Mouse (Mus musculus) forebrain, embryonic 11.5 days (tissue): ENCODE results near the gene Fam228b. TPM values are rescaled to one million over a fixed set of nuclear protein-coding genes. Genes with fewer than 3 reads are reported as not detected.
"Not testable (repeated sequence)": the region's sequence is repeated elsewhere in the genome, so short reads cannot be mapped to it uniquely, and the experiment has no call there.

Experiments used
- ATAC-seq: fragments of 200-750 bp; cut with Nextera tagmentation; replicated peaks from 2 replicates; pipeline ENCODE4 v1.8.0; 2017; ENCODE audit warnings: moderate TSS enrichment; ENCODE audit not compliant: low FRiP score
- DNase-seq: peaks from one replicate; pipeline ENCODE4 v3.0.0-alpha.2; 2017; ENCODE audit warnings: low spot score
- H3K27ac ChIP-seq: fragments of 300-500 bp; sonication (generic); 2 replicates; pipeline ENCODE4 v1.5.1; 2014; ENCODE audit warnings: low read depth, low read length
- H3K27me3 ChIP-seq: fragments of 300-500 bp; sonication (generic); 2 replicates; pipeline ENCODE4 v1.6.1; 2014; ENCODE audit warnings: mild to moderate bottlenecking, low read length, mixed read lengths; ENCODE audit not compliant: control insufficient read depth, insufficient read depth
- H3K36me3 ChIP-seq: fragments of 300-500 bp; sonication (generic); 2 replicates; pipeline ENCODE4 v1.6.1; 2014; ENCODE audit warnings: mild to moderate bottlenecking, low read length, moderate library complexity, mixed read lengths; ENCODE audit not compliant: control insufficient read depth, insufficient read depth
- H3K4me1 ChIP-seq: fragments of 300-500 bp; sonication (generic); replicated peaks from 2 replicates; pipeline ENCODE4 v1.6.1; 2014; ENCODE audit warnings: low read length, mixed read lengths; ENCODE audit not compliant: control insufficient read depth, insufficient read depth
- H3K4me2 ChIP-seq: fragments of 300-500 bp; sonication (generic); 2 replicates; pipeline ENCODE4 v1.6.1; 2014; ENCODE audit warnings: low read depth, mild to moderate bottlenecking, low read length, moderate library complexity, mixed read lengths; ENCODE audit not compliant: severe bottlenecking
- H3K4me3 ChIP-seq: fragments of 300-500 bp; sonication (generic); 2 replicates; pipeline ENCODE4 v1.5.1; 2014; ENCODE audit warnings: low read depth, low read length
- H3K9ac ChIP-seq: fragments of 300-500 bp; sonication (generic); 2 replicates; pipeline ENCODE4 v1.6.1; 2014; ENCODE audit warnings: low read length
- H3K9me3 ChIP-seq: fragments of 300-500 bp; sonication (generic); 2 replicates; pipeline ENCODE4 v1.6.1; 2016; ENCODE audit warnings: low read length, mixed read lengths; ENCODE audit not compliant: control insufficient read depth
- WGBS: fragments of 180-500 bp; shearing (Covaris S2); extraction: QIAGEN DNeasy Blood & Tissue Kit; methylation state at CpG from one replicate; pipeline ENCODE4 v1.1.7; 2014; 5-methylcytosine and 5-hydroxymethylcytosine counted together
- polyA plus RNA-seq: library from polyadenylated mRNA; unstranded; fragments of >200 nt; fragmentation: Nextera tagmentation; extraction: Ambion mirVana; gene quantifications from 2 replicates; pipeline ENCODE4 v1.2.1, GENCODE M21; 2014

The Fam228b gene
- polyA plus RNA-seq, 1 experiment from 2014 or later = 4.2 TPM

GRCm38 (mm10) chr12:4708296-4708695 lies 60.8 kb downstream of the Fam228b start:
- H3K4me2 ChIP-seq = no peak overlapping the region
- ATAC-seq (no peak), DNase-seq (no peak)
- no peaks in the 10 kb centered on the region for H3K9me3 ChIP-seq
- H3K27me3 ChIP-seq = no peaks in the 10 kb centered on the region
- H3K4me3 ChIP-seq = no peak overlapping the region
- H3K36me3 ChIP-seq = no peaks in the 10 kb centered on the region
- no peaks in the 10 kb centered on the region for H3K4me1 ChIP-seq
- 83% methylated on average over 4 of the region's 4 CpGs for WGBS
- H3K9ac ChIP-seq = no peak overlapping the region
- H3K27ac ChIP-seq = no peak overlapping the region

GRCm38 (mm10) chr12:4707488-4708017 lies 61.5 kb downstream of the Fam228b start:
- Histone ChIP-seq H3K36me3 (no peaks in the 10 kb centered on the region), H3K4me2 (no peak overlapping the region), H3K9ac (no peak overlapping the region), H3K27me3 (no peaks in the 10 kb centered on the region), H3K27ac (no peak overlapping the region), H3K4me1 (no peaks in the 10 kb centered on the region), H3K9me3 (no peaks in the 10 kb centered on the region), H3K4me3 (no peak overlapping the region)
- ATAC-seq = no peak
- DNase-seq = no peak
- 88% methylated on average over 14 of the region's 14 CpGs for WGBS

GRCm38 (mm10) chr12:4706901-4707300 lies 62.2 kb downstream of the Fam228b start:
- Histone ChIP-seq H3K4me2 (no peak overlapping the region), H3K4me3 (no peak overlapping the region), H3K36me3 (no peaks in the 10 kb centered on the region), H3K27me3 (no peaks in the 10 kb centered on the region), H3K4me1 (no peaks in the 10 kb centered on the region), H3K27ac (no peak overlapping the region), H3K9ac (no peak overlapping the region), H3K9me3 (no peaks in the 10 kb centered on the region)
- DNase-seq (no peak), ATAC-seq (no peak)
- 88% methylated on average over 10 of the region's 10 CpGs for WGBS

GRCm38 (mm10) chr12:4706175-4706574 lies 62.9 kb downstream of the Fam228b start:
- Histone ChIP-seq H3K4me1 (no peaks in the 10 kb centered on the region), H3K27me3 (no peaks in the 10 kb centered on the region), H3K4me3 (no peak overlapping the region), H3K27ac (no peak overlapping the region), H3K9me3 (no peaks in the 10 kb centered on the region), H3K36me3 (no peaks in the 10 kb centered on the region), H3K9ac (no peak overlapping the region), H3K4me2 (no peak overlapping the region)
- DNase-seq (no peak), ATAC-seq (no peak)
- WGBS = 93% methylated on average over 5 of the region's 5 CpGs

GRCm38 (mm10) chr12:4705626-4706025 lies 63.4 kb downstream of the Fam228b start:
- H3K9ac ChIP-seq, H3K27ac ChIP-seq, DNase-seq, H3K9me3 ChIP-seq, H3K27me3 ChIP-seq, ATAC-seq, H3K4me3 ChIP-seq, H3K4me1 ChIP-seq, H3K4me2 ChIP-seq, H3K36me3 ChIP-seq: not testable (repeated sequence)
- 69% methylated on average over 6 of the region's 6 CpGs for WGBS

GRCm38 (mm10) chr12:4694534-4694933 lies 74.5 kb downstream of the Fam228b start:
- ATAC-seq (no peak), DNase-seq (no peak)
- no peaks in the 10 kb centered on the region for H3K4me1 ChIP-seq
- H3K27ac ChIP-seq = no peak overlapping the region
- no peak overlapping the region for H3K4me3 ChIP-seq
- H3K9ac ChIP-seq = no peak overlapping the region
- no peaks in the 10 kb centered on the region for H3K36me3 ChIP-seq
- no peak overlapping the region for H3K4me2 ChIP-seq
- H3K9me3 ChIP-seq = no peaks in the 10 kb centered on the region
- 95% methylated on average over 1 of the region's 1 CpGs for whole genome bisulfite sequencing
- H3K27me3 ChIP-seq = no peaks in the 10 kb centered on the region

- no peak overlapping the region for H3K9ac ChIP-seq
- DNase-seq = no peak
- H3K9me3 ChIP-seq = no peaks in the 10 kb centered on the region
- no peak overlapping the region for H3K4me2 ChIP-seq
- no peak for ATAC-seq
- no peak overlapping the region for H3K27ac ChIP-seq
- H3K4me3 ChIP-seq = no peak overlapping the region
- H3K36me3 ChIP-seq = no peaks in the 10 kb centered on the region
- no peaks in the 10 kb centered on the region for H3K4me1 ChIP-seq
- no peaks in the 10 kb centered on the region for H3K27me3 ChIP-seq
- 93% methylated on average over 3 of the region's 3 CpGs for WGBS
Measured at GRCm38 (mm10) chr12:4691193-4691592, 77.9 kb downstream of the Fam228b start.

Other genes with a start within 250 kb of the Fam228b start
- 18.5 and 19.3 TPM in 2 replicates for gene Itsn2, start 176.6 kb downstream of the Fam228b start, polyA plus RNA-seq
- gene Gm3625, start 176.3 kb downstream of the Fam228b start, polyA plus RNA-seq = not detected in 2 replicates
- gene Fam228a, start 30.8 kb downstream of the Fam228b start, polyA plus RNA-seq = 0.65 and 0.97 TPM in 2 replicates
- gene Pfn4, start 245 bp downstream of the Fam228b start, polyA plus RNA-seq = 4.2 and 4.9 TPM in 2 replicates
- gene Sf3b6, start 48.3 kb upstream of the Fam228b start, polyA plus RNA-seq = 330 and 365 TPM in 2 replicates
- 5.2 and 6.1 TPM in 2 replicates for gene Fkbp1b, start 72.3 kb upstream of the Fam228b start, polyA plus RNA-seq
- 20.3 and 20.6 TPM in 2 replicates for gene Wdcp, start 74.0 kb upstream of the Fam228b start, polyA plus RNA-seq
- gene Mfsd2b, start 105.1 kb upstream of the Fam228b start, polyA plus RNA-seq = 4.9 and 6.6 TPM in 2 replicates
- 30.0 and 34.7 TPM in 2 replicates for gene Ubxn2a, start 138.4 kb upstream of the Fam228b start, polyA plus RNA-seq
- gene Atad2b, start 148.1 kb upstream of the Fam228b start, polyA plus RNA-seq = 21.2 and 22.8 TPM in 2 replicates